Mouse (Mus musculus) midbrain, embryonic 12.5 days (tissue): ENCODE measurements at regions not wholly inside any gene's neighbourhood (a gene's known extent, or its start where the extent isn't known, plus 50 kb on each side); places are given as distances from the start of the nearest gene placed in this dataset.

Source experiments
- ATAC-seq: fragments of 200-750 bp; cut with Nextera tagmentation; 2 replicates; pipeline ENCODE4 v1.8.0; 2017; ENCODE audit warnings: low read depth, moderate TSS enrichment, moderate library complexity; ENCODE audit not compliant: low FRiP score
- H3K27ac ChIP-seq: fragments of 300-500 bp; sonication (generic); replicated peaks from 2 replicates; pipeline ENCODE4 v1.5.1; 2016; ENCODE audit warnings: mild to moderate bottlenecking
- H3K27me3 ChIP-seq: fragments of 300-500 bp; sonication (generic); 2 replicates; pipeline ENCODE4 v1.6.1; 2016; ENCODE audit warnings: mild to moderate bottlenecking
- H3K36me3 ChIP-seq: fragments of 300-500 bp; sonication (generic); 2 replicates; pipeline ENCODE4 v1.6.1; 2016
- H3K4me1 ChIP-seq: fragments of 300-500 bp; sonication (generic); 2 replicates; pipeline ENCODE4 v1.6.1; 2016
- H3K4me2 ChIP-seq: fragments of 300-500 bp; sonication (generic); replicated peaks from 2 replicates; pipeline ENCODE4 v1.6.1; 2016; ENCODE audit warnings: mild to moderate bottlenecking, moderate library complexity
- H3K4me3 ChIP-seq: fragments of 300-500 bp; sonication (generic); 2 replicates; pipeline ENCODE4 v1.5.1; 2016; ENCODE audit warnings: mild to moderate bottlenecking
- H3K9ac ChIP-seq: fragments of 300-500 bp; sonication (generic); replicated peaks from 2 replicates; pipeline ENCODE4 v1.6.1; 2016; ENCODE audit warnings: mild to moderate bottlenecking, moderate library complexity
- H3K9me3 ChIP-seq: fragments of 300-500 bp; sonication (generic); 2 replicates; pipeline ENCODE4 v1.6.1; 2016; ENCODE audit warnings: mild to moderate bottlenecking
- WGBS: fragments of 180-500 bp; shearing (Covaris S2); methylation state at CpG from one replicate; pipeline ENCODE4 v1.1.7; 2016; 5-methylcytosine and 5-hydroxymethylcytosine counted together

DNA sequence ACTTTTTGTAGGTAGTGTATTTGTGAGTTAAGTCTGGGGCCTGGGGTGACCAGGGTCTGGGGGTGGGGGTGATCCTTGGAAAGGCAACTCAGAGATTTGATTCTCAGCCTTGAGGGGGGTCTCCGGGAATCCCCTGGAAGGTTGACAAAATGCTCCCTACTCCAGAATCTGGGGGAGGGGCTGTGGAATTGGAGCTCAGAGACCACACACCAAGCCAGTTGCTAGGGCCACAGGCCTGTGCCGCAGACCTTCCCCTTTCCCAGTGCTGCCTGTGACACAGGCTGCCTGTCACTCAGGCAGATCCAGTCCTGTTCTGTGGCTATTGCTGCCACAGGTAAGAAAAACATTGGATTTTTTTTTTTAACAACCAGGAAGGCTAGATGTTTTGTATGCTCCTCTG lies 89.0 kb upstream of the Ercc6l2 start:
- no peak for ATAC-seq
- no peak overlapping the region for H3K27ac ChIP-seq
- no peaks in the 10 kb centered on the region for H3K36me3 ChIP-seq
- peaks cover 20% of the 10 kb centered on the region for H3K4me1 ChIP-seq
- H3K9me3 ChIP-seq, result no peaks in the 10 kb centered on the region
- H3K27me3 ChIP-seq, result peaks cover 18% of the 10 kb centered on the region; the same call in 1 of the 2 replicates
- H3K4me2 ChIP-seq, result no peak overlapping the region
- 0% methylated on average over 2 of the region's 2 CpGs for WGBS
- no peak overlapping the region for H3K4me3 ChIP-seq
- H3K9ac ChIP-seq, result no peak overlapping the region

DNA sequence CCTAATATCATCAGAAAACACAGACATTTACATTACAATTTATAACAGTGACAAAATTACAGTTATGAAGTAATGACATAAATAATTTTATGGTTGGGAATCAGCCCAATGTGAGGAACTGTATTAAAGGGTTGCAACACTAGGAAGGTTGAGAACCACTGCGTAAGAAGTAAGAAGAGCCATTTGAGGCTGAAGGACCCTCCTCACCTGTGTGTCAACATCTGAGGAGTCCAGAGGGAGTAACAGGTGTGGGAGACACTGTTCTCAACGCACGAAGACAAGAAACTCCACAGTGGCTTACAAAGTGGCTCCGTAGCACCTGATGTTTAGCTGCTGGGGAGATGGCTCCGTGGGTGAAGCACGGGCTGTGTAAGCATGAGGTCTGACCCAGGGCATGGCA lies 88.5 kb upstream of the Ercc6l2 start:
- H3K4me3 ChIP-seq, result no peak overlapping the region
- H3K4me1 ChIP-seq, result peaks cover 20% of the 10 kb centered on the region
- no peak overlapping the region for H3K4me2 ChIP-seq
- H3K27me3 ChIP-seq, result peaks cover 18% of the 10 kb centered on the region; the same call in 1 of the 2 replicates
- no peaks in the 10 kb centered on the region for H3K9me3 ChIP-seq
- no peak for ATAC-seq
- no peak overlapping the region for H3K27ac ChIP-seq
- H3K36me3 ChIP-seq, result no peaks in the 10 kb centered on the region
- H3K9ac ChIP-seq, result no peak overlapping the region
- WGBS, result 78% methylated on average over 6 of the region's 6 CpGs

GRCm38 (mm10) chr13:63735739-63736138 lies 79.3 kb upstream of the Ercc6l2 start:
- 82% methylated on average over 5 of the region's 5 CpGs for WGBS
- H3K27me3 ChIP-seq, result no peaks in the 10 kb centered on the region
- H3K4me2 ChIP-seq, result no peak overlapping the region
- no peaks in the 10 kb centered on the region for H3K4me1 ChIP-seq
- no peak overlapping the region for H3K27ac ChIP-seq
- no peak for ATAC-seq
- no peaks in the 10 kb centered on the region for H3K9me3 ChIP-seq
- H3K4me3 ChIP-seq, result no peak overlapping the region
- H3K36me3 ChIP-seq, result no peaks in the 10 kb centered on the region
- H3K9ac ChIP-seq, result no peak overlapping the region

DNA sequence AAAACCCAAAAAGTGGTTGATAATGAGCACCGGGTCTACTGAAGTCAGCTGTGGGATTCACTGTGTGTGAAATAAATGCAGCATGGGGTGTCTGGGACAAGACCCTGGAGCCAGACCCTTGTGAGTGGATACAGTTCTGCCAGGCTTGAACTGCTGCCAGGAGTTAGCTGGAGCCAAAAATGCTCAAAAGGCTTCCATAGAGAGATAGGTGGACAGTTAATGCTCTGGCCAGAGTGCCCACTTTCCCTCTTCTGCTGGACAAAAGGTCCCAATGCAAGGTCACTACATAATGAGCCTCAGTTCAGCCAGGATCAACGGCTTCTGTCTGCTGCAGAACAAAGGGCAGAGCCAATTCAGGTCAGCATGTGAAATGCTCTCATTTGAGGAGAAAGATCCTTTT lies 73.2 kb upstream of the Ercc6l2 start:
- no peaks in the 10 kb centered on the region for H3K9me3 ChIP-seq
- H3K27me3 ChIP-seq, result no peaks in the 10 kb centered on the region
- no peak overlapping the region for H3K27ac ChIP-seq
- 40% methylated on average over 2 of the region's 2 CpGs for WGBS
- no peak overlapping the region for H3K4me3 ChIP-seq
- no peak overlapping the region for H3K4me2 ChIP-seq
- no peak for ATAC-seq
- H3K4me1 ChIP-seq, result peaks cover 3% of the 10 kb centered on the region; the same call in 1 of the 2 replicates
- no peak overlapping the region for H3K9ac ChIP-seq
- no peaks in the 10 kb centered on the region for H3K36me3 ChIP-seq

DNA sequence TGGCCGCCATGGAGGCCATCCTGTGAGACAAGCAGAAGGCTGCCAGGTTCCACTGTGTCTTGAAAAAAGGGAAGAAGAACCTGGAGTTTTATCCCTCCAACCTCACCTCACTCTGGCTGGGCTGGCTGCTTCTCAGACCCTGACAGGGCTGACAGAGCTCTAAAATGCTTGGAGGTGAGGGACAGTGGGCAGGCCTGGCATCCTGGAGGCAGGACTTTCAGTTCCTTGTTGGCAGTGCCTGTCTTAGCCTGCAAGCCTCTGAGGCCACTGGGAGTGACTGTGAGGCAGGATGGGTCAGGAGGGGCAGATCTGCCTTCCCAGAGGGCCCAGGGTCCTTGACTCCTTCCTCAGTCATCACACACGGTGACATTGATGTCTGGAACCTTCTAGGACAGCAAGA lies 66.3 kb upstream of the Ercc6l2 start:
- no peak overlapping the region for H3K9ac ChIP-seq
- ATAC-seq, result no peak
- no peaks in the 10 kb centered on the region for H3K36me3 ChIP-seq
- H3K9me3 ChIP-seq, result 0 out of 2 replicates have a peak, but pooled peaks cover 3% of the 10 kb centered on the region
- no peak overlapping the region for H3K27ac ChIP-seq
- no peak overlapping the region for H3K4me3 ChIP-seq
- H3K4me2 ChIP-seq, result no peak overlapping the region
- H3K4me1 ChIP-seq, result no peaks in the 10 kb centered on the region
- H3K27me3 ChIP-seq, result no peaks in the 10 kb centered on the region
- WGBS, result 82% methylated on average over 2 of the region's 2 CpGs

DNA sequence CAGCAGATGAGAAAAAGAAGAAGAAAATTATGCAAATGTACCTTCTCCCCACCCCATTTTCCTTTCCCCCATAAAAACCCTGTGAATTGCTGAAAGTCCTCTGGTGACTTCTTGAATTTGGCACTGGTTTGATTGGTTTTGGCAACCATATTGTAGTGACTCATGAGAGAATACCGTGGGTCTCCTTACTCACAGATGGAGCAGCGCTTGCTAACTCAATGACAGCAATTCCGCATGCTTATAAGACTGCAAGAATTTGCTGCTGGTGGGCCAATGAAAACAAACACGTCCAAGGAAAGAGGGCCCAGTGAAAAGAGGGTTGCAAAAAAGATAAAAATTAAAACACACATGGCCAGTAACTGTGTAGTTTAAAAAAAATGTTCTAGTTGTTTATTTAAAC lies 65.0 kb upstream of the Ercc6l2 start:
- 84% methylated on average over 4 of the region's 4 CpGs for WGBS
- Histone ChIP-seq H3K27ac (no peak overlapping the region), H3K4me2 (no peak overlapping the region), H3K9ac (no peak overlapping the region), H3K4me1 (no peaks in the 10 kb centered on the region), H3K36me3 (no peaks in the 10 kb centered on the region), H3K9me3 (0 out of 2 replicates have a peak, but pooled peaks cover 3% of the 10 kb centered on the region), H3K4me3 (no peak overlapping the region), H3K27me3 (no peaks in the 10 kb centered on the region)
- ATAC-seq, result no peak

DNA sequence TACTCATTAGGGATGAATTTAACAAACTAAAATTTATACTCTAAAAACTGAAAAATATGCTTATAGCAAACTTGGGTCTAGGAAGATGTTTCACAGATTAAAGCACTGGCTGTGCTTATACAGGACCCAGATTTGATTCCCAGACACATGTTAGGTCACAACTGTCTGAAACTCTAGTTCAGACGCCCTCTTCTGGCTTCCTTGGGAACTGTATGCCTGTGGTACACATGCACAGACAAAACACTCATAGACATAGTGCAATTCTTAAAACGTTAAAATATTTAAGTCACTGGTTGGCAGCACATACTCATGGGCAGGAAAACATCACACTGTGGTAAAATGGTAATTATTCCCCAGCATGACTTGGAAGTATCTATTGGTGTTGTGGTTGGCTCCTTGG lies 63.8 kb upstream of the Ercc6l2 start:
- 65% methylated on average over 2 of the region's 2 CpGs for WGBS
- H3K4me1 ChIP-seq, result no peaks in the 10 kb centered on the region
- no peak for ATAC-seq

DNA sequence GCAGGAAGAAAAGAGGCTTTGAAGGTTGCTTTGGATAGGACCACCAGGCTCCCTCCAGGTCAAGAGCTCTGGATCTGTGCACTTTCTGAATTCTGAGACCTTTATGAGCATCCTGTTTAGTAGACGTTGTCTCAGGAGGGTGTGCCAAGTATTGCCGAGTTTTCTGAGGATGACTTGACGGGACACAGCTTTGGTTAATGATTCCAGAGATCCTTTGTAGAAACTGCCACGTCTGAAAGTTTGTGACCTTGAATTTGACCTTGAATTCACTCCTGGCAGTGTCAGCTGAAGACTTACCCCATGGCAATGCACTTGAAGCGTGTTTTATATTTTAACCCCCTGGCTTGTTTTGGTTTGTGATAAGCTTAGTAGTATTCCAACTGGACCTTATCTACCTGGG lies 58.0 kb upstream of the Ercc6l2 start:
- H3K9ac ChIP-seq, result no peak overlapping the region
- no peaks in the 10 kb centered on the region for H3K9me3 ChIP-seq
- no peaks in the 10 kb centered on the region for H3K4me1 ChIP-seq
- H3K27ac ChIP-seq, result no peak overlapping the region
- no peak for ATAC-seq
- no peak overlapping the region for H3K4me2 ChIP-seq
- no peaks in the 10 kb centered on the region for H3K36me3 ChIP-seq
- 0 out of 2 replicates have a peak, but pooled peaks cover 3% of the 10 kb centered on the region for H3K27me3 ChIP-seq
- 77% methylated on average over 5 of the region's 5 CpGs for WGBS
- H3K4me3 ChIP-seq, result no peak overlapping the region

More for the DNA sequence above, 63.8 kb upstream of the Ercc6l2 start:
- no peak overlapping the region for H3K4me3 ChIP-seq
- H3K27ac ChIP-seq, result no peak overlapping the region
- no peaks in the 10 kb centered on the region for H3K27me3 ChIP-seq
- no peaks in the 10 kb centered on the region for H3K36me3 ChIP-seq
- H3K9ac ChIP-seq, result no peak overlapping the region
- H3K4me2 ChIP-seq, result no peak overlapping the region
- H3K9me3 ChIP-seq, result 0 out of 2 replicates have a peak, but pooled peaks cover 3% of the 10 kb centered on the region

DNA sequence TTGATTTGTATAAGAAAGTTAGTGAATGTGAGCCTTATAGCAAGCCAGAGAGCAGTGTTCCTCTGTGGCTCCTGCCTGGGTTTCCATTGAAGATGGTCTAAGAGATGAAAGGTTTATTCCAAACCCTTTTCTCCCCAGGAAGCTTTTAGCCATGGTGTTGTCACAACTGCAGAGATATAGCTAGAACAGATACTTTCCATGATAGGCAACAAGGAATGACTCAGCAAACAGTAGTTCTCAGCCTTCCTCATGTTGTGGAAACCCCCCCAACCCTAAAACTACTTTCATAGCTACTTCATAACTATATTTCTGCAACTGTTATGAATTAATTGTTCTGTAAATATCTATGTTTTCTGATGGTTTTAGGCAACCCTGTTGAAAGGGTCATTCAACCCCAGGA lies 53.5 kb upstream of the Ercc6l2 start:
- no peak overlapping the region for H3K9ac ChIP-seq
- H3K4me2 ChIP-seq, result no peak overlapping the region
- no peaks in the 10 kb centered on the region for H3K4me1 ChIP-seq
- no peak overlapping the region for H3K27ac ChIP-seq
- peaks cover 35% of the 10 kb centered on the region for H3K27me3 ChIP-seq
- no peak overlapping the region for H3K4me3 ChIP-seq
- H3K36me3 ChIP-seq, result no peaks in the 10 kb centered on the region
- no peak for ATAC-seq
- H3K9me3 ChIP-seq, result no peaks in the 10 kb centered on the region
